Mouse (Mus musculus) thymus, adult 18-20 months (tissue): ENCODE measurements at regions not wholly inside any gene's neighbourhood (a gene's known extent, or its start where the extent isn't known, plus 50 kb on each side); places are given as distances from the start of the nearest gene placed in this dataset.

Experiments used
- DNase-seq, 2 experiments: peaks; one replicate each; pipeline ENCODE4 v3.0.0; 2022; ENCODE audit warnings: mixed read lengths in 2 of 2

DNA sequence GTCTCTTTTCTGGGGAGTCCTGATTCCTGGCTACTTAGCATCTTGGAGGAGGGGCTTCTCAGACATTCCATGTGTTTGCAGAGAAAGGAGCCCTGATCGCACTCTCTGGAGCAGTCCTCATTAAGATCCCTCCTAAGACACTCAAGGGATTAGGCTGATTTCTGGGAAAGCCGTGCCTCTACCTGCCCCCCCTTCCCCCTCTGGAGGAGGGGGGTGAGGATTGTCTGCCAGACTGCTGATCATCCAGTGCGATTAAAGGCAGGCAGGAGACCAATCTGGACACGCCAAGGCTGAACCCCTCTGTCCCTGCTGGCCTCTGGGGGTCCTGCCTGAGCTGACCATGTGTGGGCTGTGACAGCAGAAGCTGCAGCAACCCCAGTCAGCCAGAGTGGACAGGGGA lies 65.4 kb downstream of the Vegfa start:
- no peak for DNase-seq

GRCm38 (mm10) chr17:45964031-45964430 lies 68.1 kb downstream of the Vegfa start:
- no peak for DNase-seq

DNA sequence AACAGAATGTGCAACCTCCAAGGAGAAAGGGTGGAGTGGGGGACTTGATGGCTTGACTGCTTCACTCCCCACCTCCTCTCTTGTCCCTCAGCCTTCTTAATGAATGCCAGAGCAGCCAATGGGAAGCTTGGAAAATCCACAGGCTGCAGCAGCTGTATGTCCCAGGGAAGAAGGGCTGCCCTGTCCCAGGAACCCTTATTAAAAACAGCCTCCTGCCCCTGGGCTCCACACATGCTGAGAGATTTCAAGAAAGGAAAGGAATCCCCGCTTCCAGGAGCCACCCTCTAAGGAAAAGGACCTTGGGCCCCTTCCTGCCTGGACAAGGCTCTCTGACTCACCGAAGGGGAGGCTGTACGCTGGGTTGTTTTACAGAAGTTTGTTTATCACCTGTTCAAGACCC lies 68.8 kb downstream of the Vegfa start:
- no peak for DNase-seq

- no peak for DNase-seq
Measured at GRCm38 (mm10) chr17:45961626-45962319, 70.4 kb downstream of the Vegfa start.

- DNase-seq = no peak
Measured at GRCm38 (mm10) chr17:45958094-45958881, 73.9 kb downstream of the Vegfa start.

DNA sequence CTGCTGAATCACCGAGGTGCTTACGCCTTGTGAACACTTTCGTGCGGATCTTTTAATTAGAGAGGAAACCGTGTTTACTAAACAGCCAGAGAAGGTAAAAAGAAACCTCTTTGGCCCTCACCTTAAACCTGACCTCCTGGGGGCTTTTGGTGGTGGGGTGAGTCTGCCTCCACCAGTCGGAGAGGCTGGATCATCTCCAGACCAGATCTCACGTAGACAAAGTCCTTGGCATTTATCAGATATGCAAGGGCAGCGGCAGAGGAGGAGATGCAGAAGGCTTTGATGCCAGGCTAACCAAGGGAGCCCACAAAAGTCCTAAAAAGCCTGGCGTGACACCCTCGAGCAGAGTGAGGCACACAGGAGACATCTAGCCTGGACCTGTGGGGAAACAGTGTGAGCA lies 76.7 kb downstream of the Vegfa start:
- no peak for DNase-seq

GRCm38 (mm10) chr17:45954824-45955223 lies 77.3 kb downstream of the Vegfa start:
- DNase-seq = no peak

GRCm38 (mm10) chr17:45953523-45953922 lies 78.6 kb downstream of the Vegfa start:
- DNase-seq = no peak

DNA sequence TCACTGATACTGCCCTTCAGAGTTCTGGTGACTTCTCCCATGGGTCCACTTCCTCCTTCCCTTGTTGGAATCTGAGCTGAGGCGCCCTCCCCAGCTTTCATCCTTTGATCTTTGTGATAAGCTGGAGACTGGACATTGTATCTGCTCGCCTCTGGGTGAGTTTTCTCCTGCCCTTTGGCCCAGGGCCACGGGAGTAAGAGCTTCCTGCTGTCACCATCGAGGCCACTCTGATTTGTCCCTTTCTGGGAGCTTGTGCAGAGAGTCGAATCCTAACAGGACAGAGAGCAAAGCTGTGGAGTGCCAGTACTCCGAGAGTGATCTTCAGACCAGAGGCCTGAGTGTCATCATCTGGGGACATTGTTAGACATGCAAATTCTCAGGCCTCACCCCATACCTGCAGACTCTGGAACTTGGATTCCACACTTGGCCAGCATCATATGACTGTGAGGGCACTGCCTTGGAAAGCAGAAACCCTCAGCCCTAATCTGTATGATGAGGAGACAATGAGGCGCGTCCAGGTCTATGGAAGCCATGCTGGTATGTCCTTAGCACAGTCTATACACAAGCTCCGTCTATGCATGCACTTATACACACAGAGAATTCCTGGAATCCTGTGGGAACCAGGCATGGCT lies 81.5 kb downstream of the Vegfa start:
- DNase-seq = no peak

- DNase-seq = no peak
Measured at GRCm38 (mm10) chr17:45949141-45949540, 83.0 kb downstream of the Vegfa start.

- DNase-seq = no peak
Measured at GRCm38 (mm10) chr17:45948314-45948935, 83.7 kb downstream of the Vegfa start.

DNA sequence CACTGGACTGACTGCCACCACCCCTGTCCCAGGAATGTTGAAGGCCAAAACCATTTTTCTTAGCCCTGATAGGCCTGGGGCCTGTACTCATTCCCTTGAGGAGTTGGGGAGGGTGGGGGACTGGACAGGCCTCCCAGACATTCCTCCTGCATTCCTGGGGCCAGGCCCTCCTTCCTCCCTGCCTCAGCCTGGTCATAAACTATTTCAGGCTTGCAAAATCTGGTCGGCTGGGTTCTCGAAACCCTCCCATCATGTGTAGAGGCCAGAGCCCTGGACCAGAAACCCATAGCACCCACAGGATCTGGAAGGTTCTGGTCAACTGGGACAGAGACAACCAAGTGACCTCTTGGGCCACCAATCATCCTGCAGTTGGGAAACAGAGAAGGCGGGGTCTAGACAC lies 87.2 kb downstream of the Vegfa start:
- no peak for DNase-seq

DNA sequence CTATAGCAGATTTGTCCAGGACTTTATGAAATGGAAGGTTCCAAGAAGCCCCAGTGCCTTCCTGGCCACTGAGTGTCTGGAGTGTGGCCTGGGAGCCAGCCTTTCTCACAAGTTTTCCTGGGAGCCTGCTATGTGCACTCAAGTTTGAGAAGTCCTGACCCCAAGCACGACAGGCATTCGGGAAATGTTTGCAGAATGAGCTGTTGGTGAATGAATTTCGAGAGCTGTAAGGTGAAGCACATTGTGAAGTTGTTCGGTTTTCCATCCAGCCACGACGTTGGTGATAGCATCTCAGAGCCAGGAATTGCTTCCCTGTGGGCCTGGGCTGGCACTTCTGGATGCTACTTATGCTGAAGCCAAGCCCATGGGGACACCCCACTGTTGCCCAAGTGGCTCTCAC lies 88.9 kb downstream of the Vegfa start:
- DNase-seq = no peak

DNA sequence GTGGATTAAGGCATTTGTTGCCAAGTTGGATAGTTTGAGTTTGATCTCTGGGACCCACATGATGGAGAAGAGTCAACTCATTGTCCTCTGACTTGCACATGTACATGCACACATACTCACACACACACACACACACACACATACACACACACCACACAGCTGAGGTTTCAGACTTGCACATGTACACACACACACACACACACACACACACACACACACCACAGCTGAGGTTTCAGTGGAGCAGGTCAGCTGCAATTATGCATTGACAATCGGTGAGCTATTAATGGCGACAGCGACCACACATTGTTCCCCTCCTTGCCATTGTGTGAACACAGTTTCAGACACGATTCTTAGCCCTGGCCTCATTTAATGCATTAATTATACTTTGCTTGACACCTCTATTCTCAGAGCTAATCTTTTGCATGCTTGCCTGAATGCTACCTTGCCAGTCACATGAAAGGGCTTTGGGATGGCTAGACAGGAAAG lies 90.2 kb downstream of the Vegfa start:
- no peak for DNase-seq

GRCm38 (mm10) chr17:45940121-45940813 lies 91.9 kb downstream of the Vegfa start:
- no peak for DNase-seq

GRCm38 (mm10) chr17:45938284-45938683 lies 93.9 kb downstream of the Vegfa start:
- no peak for DNase-seq

DNA sequence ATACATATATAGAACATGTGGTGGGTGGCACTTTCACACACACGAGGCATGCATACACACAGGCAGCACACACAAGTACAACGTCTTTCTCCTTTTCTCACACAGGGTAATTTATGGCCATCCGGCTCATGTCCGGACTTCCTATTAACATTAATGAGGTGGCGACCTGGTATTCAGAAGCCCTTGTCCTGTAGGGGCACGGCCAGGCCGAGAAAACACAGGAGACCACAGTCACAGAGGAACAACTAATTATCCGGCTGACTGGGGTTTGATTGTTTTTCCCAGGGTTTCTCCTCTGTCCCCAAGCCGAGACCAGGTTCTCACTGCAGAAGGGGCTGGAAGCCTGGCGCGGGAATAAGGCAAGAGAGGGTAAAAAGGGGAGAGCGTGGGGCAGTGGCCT lies 95.6 kb downstream of the Vegfa start:
- no peak for DNase-seq

- DNase-seq = no peak
Measured at GRCm38 (mm10) chr17:45935291-45935690, 96.9 kb downstream of the Vegfa start.

GRCm38 (mm10) chr17:45934002-45934401 lies 98.2 kb downstream of the Vegfa start:
- no peak for DNase-seq

GRCm38 (mm10) chr17:45933034-45933433 lies 99.1 kb downstream of the Vegfa start:
- no peak for DNase-seq

DNA sequence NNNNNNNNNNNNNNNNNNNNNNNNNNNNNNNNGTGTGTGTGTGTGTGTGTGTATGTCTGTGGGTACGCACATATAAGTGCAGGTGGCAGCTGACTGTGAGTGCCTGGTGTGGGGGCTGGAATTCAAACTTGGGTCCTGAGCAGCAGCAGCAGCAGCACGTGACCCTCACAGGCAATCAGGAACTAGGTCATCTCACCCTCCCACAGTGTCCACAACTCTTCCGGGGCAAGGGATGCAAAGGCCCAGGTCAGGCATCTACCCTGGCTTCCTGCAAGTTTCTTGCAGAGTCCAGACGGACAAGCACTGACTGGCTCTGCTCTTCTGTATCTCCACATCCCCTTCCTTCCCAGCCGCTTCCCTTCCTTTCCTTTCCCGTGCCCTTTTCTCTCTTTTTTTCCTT lies 99.6 kb downstream of the Vegfa start:
- no peak for DNase-seq

- no peak for DNase-seq
Measured at GRCm38 (mm10) chr17:45929591-45929990, 102.6 kb downstream of the Vegfa start.
